Mouse (Mus musculus): ENCODE measurements around the gene Aldh1a3.

GRCm38 (mm10) chr7:66427053-66427436, 272 bp downstream of the Aldh1a3 start:
- TF ChIP-seq MAFK (IDR thresholded peaks at IDR 0.05; ENCODE audit: insufficient replicate concordance, low read length) (no peak), CTCF (conservative IDR thresholded peaks at IDR 0.05 in 1 of 2, IDR thresholded peaks at IDR 0.05 in 1 of 2; ENCODE audit: low read depth in 2 of 2, low read length in 2 of 2) (no peak), ELF1 (IDR thresholded peaks at IDR 0.05; ENCODE audit: low read depth, low read length) (no peak), CHD2 (IDR thresholded peaks at IDR 0.05; ENCODE audit: low read length) (no peak), HCFC1 (IDR thresholded peaks at IDR 0.05; ENCODE audit: low read depth, low read length) (no peak), POLR2A (IDR thresholded peaks at IDR 0.05; ENCODE audit: low read depth, low read length) (no peak), ZMIZ1 (IDR thresholded peaks at IDR 0.05; ENCODE audit: low read depth, low read length) (no peak), RAD21 (IDR thresholded peaks at IDR 0.05; ENCODE audit: low read depth, low read length) (no peak), USF1 (IDR thresholded peaks at IDR 0.05; ENCODE audit: low read depth, low read length) (no peak), USF2 (conservative IDR thresholded peaks at IDR 0.05; ENCODE audit: low read depth, low read length) (no peak)
